Mouse (Mus musculus): ENCODE measurements around the gene Arih1. TPM values are rescaled to one million over a fixed set of nuclear protein-coding genes. Genes with fewer than 3 reads are reported as not detected.
"Not testable (repeated sequence)": the region's sequence is repeated elsewhere in the genome, so short reads cannot be mapped to it uniquely, and the experiment has no call there.

Arih1 gene
- polyA plus RNA-seq, 1 experiment = 40.0 TPM

GRCm38 (mm10) chr9:59458997-59459510 is 27.4 kb downstream of the Arih1 start:
- no peak for DNase-seq (ENCODE audit: low spot score)

- DNase-seq (ENCODE audit: low spot score) = no peak
Measured at GRCm38 (mm10) chr9:59458416-59458815, 28.0 kb downstream of the Arih1 start.

- no peak for DNase-seq (ENCODE audit: low spot score)
Measured at GRCm38 (mm10) chr9:59457671-59458070, 28.7 kb downstream of the Arih1 start.

- no peak for DNase-seq (ENCODE audit: low spot score)
Measured at GRCm38 (mm10) chr9:59455404-59456068, 30.9 kb downstream of the Arih1 start.

DNA sequence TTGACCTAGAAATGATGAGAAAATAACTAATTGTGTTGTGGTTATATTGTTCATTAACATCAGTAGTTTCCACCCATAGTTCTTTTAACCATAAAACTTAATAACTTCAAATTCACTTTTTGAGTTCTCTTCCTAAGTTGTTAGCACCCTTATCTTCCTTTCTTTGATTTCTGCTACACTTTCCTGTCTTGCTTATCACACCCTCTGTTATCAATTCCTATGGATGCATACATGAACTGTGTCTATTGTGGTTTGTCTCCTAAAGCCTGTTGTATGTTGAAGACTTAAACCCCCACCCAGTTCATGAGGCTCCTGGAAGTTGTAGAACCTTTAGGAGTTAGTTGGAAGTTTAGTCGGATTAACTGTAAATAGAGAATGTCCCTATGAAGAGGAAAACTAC is 52.7 kb downstream of the Arih1 start:
- DNase-seq (ENCODE audit: low spot score) = no peak

GRCm38 (mm10) chr9:59431626-59432025 is 54.8 kb downstream of the Arih1 start:
- no peak for DNase-seq (ENCODE audit: low spot score)

GRCm38 (mm10) chr9:59420487-59420886 is 65.9 kb downstream of the Arih1 start:
- DNase-seq (ENCODE audit: low spot score) = no peak

GRCm38 (mm10) chr9:59407271-59407670 is 79.1 kb downstream of the Arih1 start:
- no peak for DNase-seq (ENCODE audit: low spot score)

DNA sequence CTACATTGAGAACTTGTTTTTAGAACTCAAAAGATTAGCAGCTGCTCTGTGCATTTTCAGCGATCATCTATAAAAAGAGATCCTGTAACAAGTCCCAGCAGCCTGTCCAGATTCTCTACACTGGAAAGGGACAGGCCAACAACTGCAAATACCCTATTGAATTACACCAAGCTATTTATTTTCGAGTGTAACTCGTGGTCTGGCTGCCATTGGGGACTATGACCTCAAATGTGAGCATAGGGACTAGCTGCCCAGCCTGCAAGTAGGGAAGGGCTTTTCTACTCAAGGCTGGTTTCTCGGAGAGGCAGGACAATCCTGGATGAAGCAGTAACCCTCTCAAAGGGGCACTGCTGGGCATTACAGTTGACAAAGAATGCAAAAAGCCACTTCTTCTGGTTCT is 97.3 kb downstream of the Arih1 start:
- no peak for DNase-seq (ENCODE audit: low spot score)

GRCm38 (mm10) chr9:59388311-59388710 is 98.1 kb downstream of the Arih1 start:
- DNase-seq (ENCODE audit: low spot score) = no peak

GRCm38 (mm10) chr9:59387461-59387860 is 99.0 kb downstream of the Arih1 start:
- no peak for DNase-seq (ENCODE audit: low spot score)

- DNase-seq (ENCODE audit: low spot score) = no peak
Measured at GRCm38 (mm10) chr9:59375626-59376025, 110.8 kb downstream of the Arih1 start.

DNA sequence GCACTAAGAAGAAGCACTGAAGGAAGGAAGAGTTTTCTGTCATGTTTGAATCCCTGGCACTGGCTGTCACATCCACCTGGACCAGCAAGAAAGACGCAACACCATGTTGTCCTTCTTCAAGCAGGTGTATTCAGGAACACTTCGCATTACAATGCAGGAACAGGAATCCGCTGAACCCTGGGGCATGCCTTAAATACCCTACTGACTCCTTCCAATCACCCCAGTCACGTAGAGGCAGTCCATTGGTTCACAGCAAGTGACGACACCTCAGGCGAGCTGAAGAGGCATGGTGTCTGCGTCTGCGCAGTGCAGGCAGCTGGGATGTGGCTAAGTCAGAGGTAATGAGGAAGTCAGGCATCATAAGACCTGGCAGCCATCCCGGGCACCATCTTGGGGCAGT is 116.8 kb downstream of the Arih1 start:
- no peak for DNase-seq (ENCODE audit: low spot score)

DNA sequence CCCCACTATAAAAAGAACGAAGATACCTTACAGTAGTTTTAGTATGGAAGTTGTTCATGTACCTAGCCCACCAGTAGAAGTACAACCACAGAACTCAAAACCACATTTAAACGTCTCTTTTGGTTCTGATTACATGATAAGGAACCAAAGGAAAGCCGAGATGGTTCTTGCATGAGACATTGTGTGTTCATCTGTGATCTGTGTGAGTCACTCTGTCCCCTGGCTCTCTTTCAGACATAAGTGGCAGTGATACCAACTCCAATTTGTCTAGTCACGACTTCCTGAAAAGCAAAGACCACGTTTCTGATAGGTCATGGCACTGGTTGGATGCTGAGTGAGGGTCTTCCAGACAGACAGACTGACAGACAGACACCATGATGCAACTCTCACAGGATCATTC is 117.2 kb downstream of the Arih1 start:
- DNase-seq (ENCODE audit: low spot score) = no peak

- not testable (repeated sequence) for DNase-seq (ENCODE audit: low spot score)
Measured at GRCm38 (mm10) chr9:59360487-59360886, 125.9 kb downstream of the Arih1 start.

DNA sequence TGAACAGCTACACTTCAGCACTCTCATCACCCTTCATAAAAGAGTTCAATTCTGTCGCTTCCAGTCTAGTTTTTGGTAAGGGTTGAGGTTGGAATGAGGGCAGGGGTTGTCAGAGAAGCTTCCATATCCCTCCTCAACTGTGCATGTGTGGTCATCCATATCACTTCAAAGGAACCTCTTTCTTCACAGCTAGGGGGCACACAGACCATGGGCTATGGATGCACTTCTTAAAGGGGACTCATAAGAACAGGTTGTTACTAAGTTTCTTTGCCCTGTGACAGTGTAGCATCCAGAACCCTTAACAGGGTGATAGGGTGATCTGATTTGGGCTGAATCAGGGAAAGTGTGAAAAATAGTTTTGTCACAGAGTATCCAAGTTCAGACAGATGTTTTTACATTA is 128.4 kb downstream of the Arih1 start:
- DNase-seq (ENCODE audit: low spot score) = not testable (repeated sequence)

DNA sequence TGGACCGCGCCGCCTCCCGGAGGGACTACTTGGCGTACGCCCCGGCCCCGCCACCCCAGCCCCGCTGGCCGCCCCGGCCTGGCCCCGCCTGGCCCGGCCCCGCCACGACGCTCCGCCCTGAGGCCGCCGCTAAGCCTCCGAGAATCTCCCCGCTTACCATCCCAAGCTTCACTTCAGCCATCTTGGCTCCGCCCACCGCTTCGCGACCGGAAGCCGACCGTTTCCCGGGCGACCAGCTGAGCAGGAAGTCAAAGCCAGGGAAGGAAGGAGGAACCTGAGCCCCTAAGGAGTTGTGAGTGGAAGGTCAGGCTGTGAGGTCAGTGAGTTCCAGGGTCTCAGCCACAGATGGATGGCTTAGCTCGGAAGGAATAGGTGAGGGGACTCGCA is 133.2 kb downstream of the Arih1 start, which contains the start of gene Bbs4:
TSS of gene Bbs4 (minus strand) at position 256 of the 387 bp plus-strand sequence.
- DNase-seq (ENCODE audit: low spot score) = peak; percentile 77

- no peak for DNase-seq (ENCODE audit: low spot score)
Measured at GRCm38 (mm10) chr9:59352586-59353252, 133.7 kb downstream of the Arih1 start.

GRCm38 (mm10) chr9:59346176-59346575 is 140.2 kb downstream of the Arih1 start:
- DNase-seq (ENCODE audit: low spot score) = no peak

DNA sequence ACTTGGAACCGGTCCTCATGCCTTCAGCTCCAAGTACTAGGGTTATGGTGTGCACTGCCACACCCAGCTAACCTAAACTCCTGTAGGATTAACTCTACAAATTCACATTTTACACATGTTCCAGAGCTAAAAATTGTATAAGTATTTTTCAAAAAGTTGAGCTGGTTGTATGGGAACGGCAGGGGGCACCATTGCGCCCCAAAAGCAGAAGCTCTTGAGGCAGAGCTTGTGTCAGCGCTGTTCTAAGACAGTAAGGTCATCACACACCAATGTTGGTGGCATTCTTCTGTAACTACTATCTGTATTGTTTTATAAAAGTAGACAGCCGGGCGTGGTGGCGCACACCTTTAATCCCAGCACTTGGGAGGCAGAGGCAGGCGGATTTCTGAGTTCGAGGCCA is 146.4 kb downstream of the Arih1 start:
- DNase-seq (ENCODE audit: low spot score) = no peak

GRCm38 (mm10) chr9:59339107-59339506 is 147.3 kb downstream of the Arih1 start:
- DNase-seq (ENCODE audit: low spot score) = no peak

DNA sequence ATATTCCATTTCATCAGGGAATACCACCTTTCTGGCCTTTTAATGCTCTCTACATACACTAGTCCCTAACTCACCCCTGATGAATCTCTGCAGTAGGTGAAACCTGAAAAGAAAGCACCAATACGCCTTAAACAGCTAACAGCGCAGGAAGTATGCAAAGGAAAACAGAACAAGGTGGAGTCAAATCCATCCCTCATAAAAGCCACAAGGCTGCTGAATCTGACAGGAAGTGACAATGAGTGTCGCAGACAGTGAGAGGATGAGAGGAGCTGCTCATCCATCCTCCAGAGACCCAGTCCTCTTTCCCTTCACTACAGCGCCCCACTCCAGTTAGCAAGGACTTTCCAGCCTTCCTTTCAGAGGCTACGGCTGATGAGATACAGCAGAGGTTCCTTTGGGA is 148.0 kb downstream of the Arih1 start:
- DNase-seq (ENCODE audit: low spot score) = no peak

Data from urinary bladder, adult 2 months (tissue).